Mouse (Mus musculus): ENCODE measurements around the gene Sox2. TPM values are rescaled to one million over a fixed set of nuclear protein-coding genes. Genes with fewer than 3 reads are reported as not detected.

Sox2 gene
- polyA plus RNA-seq, 1 experiment from 2014 or later = 49.5 TPM

GRCm38 (mm10) chr3:34662712-34663655 is 12.8 kb downstream of the Sox2 start:
- Histone ChIP-seq H3K27ac (replicated peaks) (peak overlapping the region; percentile 97), H3K36me3 (no peaks in the 10 kb centered on the region), H3K9ac (replicated peaks) (peak overlapping the region; percentile 79), H3K4me1 (peaks cover 90% of the 10 kb centered on the region), H3K4me2 (replicated peaks) (peak overlapping the region; percentile 85), H3K4me3 (peak overlapping the region; percentile 45), H3K27me3 (peaks cover 23% of the 10 kb centered on the region), H3K9me3 (no peaks in the 10 kb centered on the region)
- no peak for ATAC-seq (ENCODE audit: low FRiP score, low read depth)
- WGBS = under 1% methylated on average over 53 of the region's 53 CpGs

- H3K36me3 ChIP-seq = no peaks in the 10 kb centered on the region
Observed at GRCm38 (mm10) chr3:34663701-34664635, 13.8 kb downstream of the Sox2 start.

DNA sequence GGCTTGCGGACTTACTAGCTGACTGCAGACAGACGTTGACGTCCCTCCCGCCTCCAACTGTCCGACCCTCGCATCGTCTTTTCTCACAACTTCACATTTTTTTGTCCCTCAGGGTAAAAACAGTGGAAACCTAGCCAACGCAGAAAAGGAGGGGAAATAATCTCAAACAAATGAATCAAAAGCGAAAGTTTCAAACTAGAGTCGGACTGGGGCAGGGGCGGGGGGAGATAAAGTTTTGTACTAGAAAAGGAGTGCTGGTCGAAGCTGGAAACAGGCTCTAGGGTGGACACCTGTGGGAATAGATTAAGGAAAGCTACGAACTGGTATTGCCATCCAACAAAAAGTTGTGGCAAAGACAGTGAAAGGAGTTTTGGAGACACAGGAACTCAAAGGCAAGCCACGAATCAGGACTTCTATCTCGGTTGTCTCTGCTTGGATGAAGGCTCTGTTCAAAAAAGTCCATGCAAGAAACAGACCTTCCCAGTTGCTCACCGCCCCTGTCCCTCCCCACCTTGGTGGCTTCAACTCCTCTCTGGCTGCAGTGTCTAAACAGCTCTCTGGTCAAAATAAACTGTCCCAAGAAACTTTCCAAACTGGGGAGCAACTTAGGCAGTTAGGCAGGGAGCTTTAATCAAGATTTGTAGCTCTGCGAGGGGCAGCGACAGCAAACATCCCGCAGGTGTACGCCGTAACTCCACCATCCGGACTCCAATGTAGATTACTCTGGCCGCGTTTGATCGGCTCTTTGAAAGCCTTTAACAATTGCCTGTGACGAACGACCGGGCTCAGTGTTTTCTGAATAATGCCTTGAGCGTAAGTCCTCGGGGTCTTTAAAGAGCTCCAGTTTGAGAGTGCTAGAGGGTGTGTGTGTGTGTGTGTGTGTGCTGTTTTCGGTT is 14.7 kb downstream of the Sox2 start:
- ATAC-seq (ENCODE audit: low FRiP score, low read depth) = no peak; the same call in 1 of the 2 replicates
- Histone ChIP-seq H3K27ac (replicated peaks) (peak overlapping the region; percentile 97), H3K36me3 (no peaks in the 10 kb centered on the region), H3K9me3 (no peaks in the 10 kb centered on the region), H3K4me1 (peaks cover 93% of the 10 kb centered on the region), H3K4me2 (replicated peaks) (peak overlapping the region; percentile 85), H3K4me3 (peak overlapping the region; percentile 45), H3K9ac (replicated peaks) (peak overlapping the region; percentile 79), H3K27me3 (peaks cover 15% of the 10 kb centered on the region)
- WGBS = under 1% methylated on average over 31 of the region's 31 CpGs

More at GRCm38 (mm10) chr3:34663701-34664635, 13.8 kb downstream of the Sox2 start:
- Histone ChIP-seq H3K4me3 (peak overlapping the region; percentile 45), H3K9me3 (no peaks in the 10 kb centered on the region), H3K27me3 (peaks cover 15% of the 10 kb centered on the region), H3K9ac (replicated peaks) (peak overlapping the region; percentile 79), H3K27ac (replicated peaks) (peak overlapping the region; percentile 97), H3K4me1 (peaks cover 90% of the 10 kb centered on the region), H3K4me2 (replicated peaks) (peak overlapping the region; percentile 85)
- WGBS = under 1% methylated on average over 58 of the region's 58 CpGs
- ATAC-seq (ENCODE audit: low FRiP score, low read depth) = peak; percentile 62

DNA sequence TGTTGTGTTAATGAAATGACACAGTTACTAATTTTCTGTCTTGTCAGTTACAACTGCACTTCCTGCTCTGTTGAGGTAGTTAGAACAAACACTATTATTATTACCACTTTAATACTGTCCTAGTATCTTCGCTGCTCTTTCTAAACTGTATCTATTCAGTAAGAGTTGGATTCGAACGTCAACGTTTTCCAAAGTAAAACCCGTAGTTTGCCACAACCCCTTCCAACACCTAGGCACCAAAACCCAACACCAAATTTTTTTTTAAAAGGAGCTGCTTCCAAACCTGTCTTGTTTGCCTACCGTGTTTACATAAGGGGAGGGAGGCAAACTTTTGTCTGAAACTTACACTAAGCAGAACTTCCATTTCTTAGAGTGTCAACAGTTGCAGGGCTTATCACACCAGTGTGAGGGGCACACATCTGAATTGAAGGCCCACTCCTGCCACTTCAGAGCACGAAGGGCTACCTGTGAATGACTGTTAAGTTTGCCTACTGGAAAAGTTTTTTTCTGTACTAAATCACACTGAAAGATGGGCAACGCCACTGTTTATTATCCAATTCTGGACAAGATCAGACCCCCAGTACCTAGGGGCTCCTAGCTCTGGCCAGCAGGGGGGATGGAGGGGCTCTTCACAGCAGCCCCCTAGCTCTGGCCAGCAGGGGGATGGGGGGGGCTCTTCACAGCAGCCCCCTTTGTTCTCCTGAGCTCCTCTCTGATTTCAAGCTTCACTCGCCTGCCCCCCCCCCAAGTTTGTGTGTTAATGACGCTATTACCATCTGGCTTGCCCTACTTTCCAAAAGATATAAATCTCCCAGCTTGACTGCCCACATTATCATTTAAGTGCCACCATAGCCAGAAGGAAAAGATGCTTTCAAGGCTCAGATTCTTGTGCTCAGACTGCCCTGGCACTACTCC is 15.8 kb downstream of the Sox2 start:
- Histone ChIP-seq H3K4me2 (replicated peaks) (peak overlapping the region; percentile 85), H3K9ac (replicated peaks) (peak overlapping the region; percentile 79), H3K9me3 (no peaks in the 10 kb centered on the region), H3K4me1 (peaks cover 93% of the 10 kb centered on the region), H3K4me3 (peak overlapping the region; percentile 45), H3K27ac (replicated peaks) (peak overlapping the region; percentile 97), H3K36me3 (no peaks in the 10 kb centered on the region), H3K27me3 (peaks cover 11% of the 10 kb centered on the region)
- ATAC-seq (ENCODE audit: low FRiP score, low read depth) = no peak
- 4% methylated on average over 10 of the region's 10 CpGs for WGBS

DNA sequence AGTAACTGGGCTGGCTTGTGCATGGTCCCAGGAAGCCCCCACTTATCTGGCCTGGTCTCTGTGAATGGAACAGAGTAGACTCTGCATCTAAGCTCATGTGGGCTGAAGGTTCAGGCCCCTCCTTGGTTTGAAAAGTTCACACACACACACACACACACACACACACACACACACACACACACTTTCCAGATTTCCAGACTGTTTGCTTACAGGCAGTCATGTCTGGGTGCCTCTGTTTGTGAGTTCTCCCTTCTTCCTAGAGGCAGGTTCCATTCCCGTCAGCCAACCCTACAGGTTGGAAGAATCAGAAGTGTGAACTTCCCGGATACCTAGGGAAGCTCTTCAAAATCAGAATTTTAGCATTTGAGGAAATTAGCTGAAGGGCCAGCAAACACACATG is 17.0 kb downstream of the Sox2 start:
- H3K9ac ChIP-seq (replicated peaks) = 0 out of 2 replicates have a peak overlapping the region, but pooled peaks have one; percentile 13

GRCm38 (mm10) chr3:34667881-34668817 is 17.9 kb downstream of the Sox2 start:
- H3K4me3 ChIP-seq = no peak overlapping the region
- peak overlapping the region; percentile 41 for H3K4me2 ChIP-seq (replicated peaks)
- WGBS = under 1% methylated on average over 18 of the region's 18 CpGs
- H3K36me3 ChIP-seq = no peaks in the 10 kb centered on the region
- ATAC-seq (ENCODE audit: low FRiP score, low read depth) = peak; percentile 20; the same call in 1 of the 2 replicates
- 0 out of 2 replicates have a peak overlapping the region, but pooled peaks have one; percentile 3 for H3K9ac ChIP-seq (replicated peaks)
- H3K9me3 ChIP-seq = no peaks in the 10 kb centered on the region
- H3K27ac ChIP-seq (replicated peaks) = peak overlapping the region; percentile 77
- H3K27me3 ChIP-seq = peaks cover 14% of the 10 kb centered on the region
- peaks cover 85% of the 10 kb centered on the region for H3K4me1 ChIP-seq

More for the DNA sequence above, 17.0 kb downstream of the Sox2 start:
- Histone ChIP-seq H3K36me3 (no peaks in the 10 kb centered on the region), H3K4me2 (replicated peaks) (peak overlapping the region; percentile 85), H3K27ac (replicated peaks) (peak overlapping the region; percentile 97), H3K4me1 (peaks cover 91% of the 10 kb centered on the region), H3K27me3 (peaks cover 11% of the 10 kb centered on the region), H3K4me3 (no peak overlapping the region), H3K9me3 (no peaks in the 10 kb centered on the region)
- no peak for ATAC-seq (ENCODE audit: low FRiP score, low read depth)
- 15% methylated on average over 2 of the region's 2 CpGs for WGBS

DNA sequence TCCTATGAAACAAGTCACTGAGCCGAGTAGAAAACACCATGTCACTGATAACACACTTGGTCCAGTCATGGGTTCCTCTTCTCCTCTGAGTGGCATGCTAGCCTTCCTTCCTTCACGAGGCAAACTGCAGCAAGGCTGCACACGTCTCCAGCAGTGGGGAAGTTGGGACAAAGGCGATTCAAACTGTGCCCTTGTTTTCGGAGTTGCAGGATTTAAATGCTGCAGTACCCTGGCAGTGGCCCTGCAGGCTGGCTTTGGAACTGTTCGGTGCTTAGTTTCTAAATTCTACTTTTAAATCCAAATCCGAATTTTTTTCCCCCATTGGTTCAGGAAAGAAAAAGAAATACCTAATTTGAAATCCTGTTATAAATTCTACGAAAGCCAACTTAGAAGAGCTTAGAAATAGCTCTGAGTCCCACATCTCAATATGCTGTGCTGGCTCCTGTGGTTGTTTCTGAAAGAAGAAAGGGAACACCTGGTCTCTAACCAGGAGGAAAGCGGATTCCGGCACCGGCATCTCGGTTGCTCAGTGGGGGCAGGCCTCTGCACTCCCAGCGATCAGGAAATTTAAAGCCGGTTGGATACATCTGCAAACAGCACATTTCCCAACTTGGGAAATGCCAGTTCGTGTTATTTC is 20.9 kb downstream of the Sox2 start:
- Histone ChIP-seq H3K36me3 (0 out of 2 replicates have a peak, but pooled peaks cover 6% of the 10 kb centered on the region), H3K9me3 (no peaks in the 10 kb centered on the region), H3K9ac (replicated peaks) (0 out of 2 replicates have a peak overlapping the region, but pooled peaks have one; percentile 31), H3K4me1 (peaks cover 59% of the 10 kb centered on the region), H3K4me2 (replicated peaks) (peak overlapping the region; percentile 10), H3K4me3 (no peak overlapping the region), H3K27ac (replicated peaks) (peak overlapping the region; percentile 71), H3K27me3 (peaks cover 21% of the 10 kb centered on the region)
- 2% methylated on average over 15 of the region's 15 CpGs for WGBS
- 0 out of 2 replicates have a peak, but pooled peaks have one; percentile 38 for ATAC-seq (ENCODE audit: low FRiP score, low read depth)

DNA sequence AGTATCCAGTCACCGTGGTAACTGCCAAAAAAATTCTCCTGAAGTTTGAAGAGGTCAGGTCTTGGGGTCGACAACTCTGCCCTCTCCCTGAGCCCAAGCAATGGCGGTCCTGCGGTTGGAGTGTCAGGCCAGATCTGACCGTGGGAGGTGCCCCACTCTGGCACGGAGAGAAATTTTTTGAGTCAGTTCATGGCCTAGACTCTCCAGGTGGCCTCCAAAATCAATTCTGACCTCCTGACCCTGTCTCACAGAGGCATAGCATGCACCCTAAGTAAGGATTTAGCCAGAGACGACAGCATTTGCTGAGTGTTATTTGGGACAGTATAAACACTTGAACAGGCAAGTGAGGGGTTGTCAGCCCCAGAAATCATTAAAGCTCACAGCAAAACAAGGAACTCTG is 28.6 kb downstream of the Sox2 start:
- Histone ChIP-seq H3K9ac (replicated peaks) (no peak overlapping the region), H3K4me1 (peaks cover 23% of the 10 kb centered on the region), H3K4me3 (no peak overlapping the region), H3K4me2 (replicated peaks) (no peak overlapping the region), H3K36me3 (0 out of 2 replicates have a peak, but pooled peaks cover 12% of the 10 kb centered on the region), H3K27ac (replicated peaks) (peak overlapping the region; percentile 72), H3K27me3 (peaks cover 4% of the 10 kb centered on the region; the same call in 1 of the 2 replicates), H3K9me3 (no peaks in the 10 kb centered on the region)
- 0 out of 2 replicates have a peak, but pooled peaks have one; percentile 24 for ATAC-seq (ENCODE audit: low FRiP score, low read depth)
- WGBS = 3% methylated on average over 7 of the region's 7 CpGs

DNA sequence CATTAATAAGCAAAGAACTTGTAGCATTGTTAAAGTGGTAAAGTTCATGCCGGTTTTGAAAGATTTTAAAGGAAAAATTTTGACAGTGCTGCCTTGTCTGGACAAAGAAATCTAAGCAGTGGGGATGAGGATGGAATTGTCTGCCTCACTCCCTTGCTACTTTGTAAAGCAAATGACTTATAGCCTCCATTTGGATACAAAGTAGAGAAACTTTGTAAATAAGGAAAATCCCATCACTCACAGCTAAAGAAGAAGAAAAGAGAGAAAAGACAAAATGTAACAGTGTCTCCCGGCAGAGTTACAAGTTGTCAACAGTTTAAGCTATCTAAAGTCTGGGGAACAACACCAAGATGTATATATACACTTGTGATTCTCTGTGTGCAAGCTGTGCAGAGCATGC is 29.2 kb downstream of the Sox2 start:
- no peak overlapping the region for H3K4me3 ChIP-seq
- WGBS = 17% methylated on average over 2 of the region's 2 CpGs
- no peak overlapping the region for H3K4me2 ChIP-seq (replicated peaks)
- peak overlapping the region; percentile 72 for H3K27ac ChIP-seq (replicated peaks)
- H3K9me3 ChIP-seq = no peaks in the 10 kb centered on the region
- H3K9ac ChIP-seq (replicated peaks) = no peak overlapping the region
- H3K27me3 ChIP-seq = no peaks in the 10 kb centered on the region
- H3K4me1 ChIP-seq = peaks cover 23% of the 10 kb centered on the region
- ATAC-seq (ENCODE audit: low FRiP score, low read depth) = no peak
- 0 out of 2 replicates have a peak, but pooled peaks cover 12% of the 10 kb centered on the region for H3K36me3 ChIP-seq
